Mouse (Mus musculus): ENCODE data around the gene Camta1.

DNA sequence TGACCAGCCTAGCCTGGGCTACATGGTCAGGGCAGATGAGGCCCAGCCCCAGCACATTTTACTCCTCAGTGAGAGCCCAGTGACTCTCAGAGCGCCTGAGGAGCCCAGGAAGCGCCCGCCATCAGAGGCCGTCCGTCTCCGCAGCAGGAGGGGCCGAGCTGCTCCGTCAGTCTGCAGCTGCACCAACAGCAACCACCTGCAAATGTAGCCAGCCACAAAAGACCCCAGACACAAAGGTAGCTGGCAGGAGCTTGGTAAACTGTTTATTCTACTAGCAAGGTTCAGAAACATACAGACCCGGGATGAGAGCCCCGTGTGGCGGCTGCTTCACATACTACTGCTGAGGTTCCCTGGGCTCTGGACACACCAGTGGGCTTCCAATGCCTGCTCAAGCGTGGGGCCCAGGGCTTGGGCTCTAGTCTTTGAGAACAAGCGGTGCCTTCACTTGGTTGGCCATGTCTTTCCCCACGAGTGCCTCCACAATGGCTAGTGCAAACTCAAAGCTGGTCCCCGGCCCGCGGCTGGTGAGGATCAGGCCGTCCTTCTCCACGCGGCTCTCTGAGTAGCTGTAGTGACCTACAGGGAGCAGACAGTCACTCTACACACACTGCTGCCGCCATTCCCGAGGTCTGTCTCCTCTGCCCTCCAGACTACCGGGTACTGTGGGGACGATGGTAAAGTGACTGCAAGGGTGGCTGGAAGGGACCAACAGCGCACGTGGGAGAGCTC, 964.6 kb downstream of the Camta1 start:
- TF ChIP-seq CTCF (IDR thresholded peaks at IDR 0.05; ENCODE audit: low read depth) (no peak), EP300 (IDR thresholded peaks at IDR 0.05; ENCODE audit: low read depth) (no peak)
